Mouse (Mus musculus) myocyte (in vitro differentiated cells): ENCODE results near the gene Bcar1. TPM values are rescaled to one million over a fixed set of nuclear protein-coding genes. Genes with fewer than 3 reads are reported as not detected.

Experiments used
- H3K27me3 ChIP-seq: one replicate; pipeline ENCODE4 v1.6.1; 2011; ENCODE audit not compliant: control insufficient read depth, insufficient read depth, insufficient read length
- H3K36me3 ChIP-seq: one replicate; pipeline ENCODE4 v1.6.1; 2011; ENCODE audit not compliant: control insufficient read depth, insufficient read depth
- H3K4me2 ChIP-seq: one replicate; pipeline ENCODE4 v1.6.1; 2011; ENCODE audit warnings: low read depth, control low read depth
- H3K4me3 ChIP-seq: one replicate; pipeline ENCODE4 v1.5.1; 2011; ENCODE audit warnings: mild to moderate bottlenecking, control low read depth, moderate library complexity
- H3K79me2 ChIP-seq: one replicate; pipeline ENCODE4 v1.6.1; 2011; ENCODE audit not compliant: control insufficient read depth, insufficient read depth
- H3ac ChIP-seq: one replicate; pipeline ENCODE4 v1.6.1; 2011; ENCODE audit not compliant: control insufficient read depth, insufficient read length
- MYOG ChIP-seq, 3 experiments: IDR thresholded peaks; one replicate each; pipeline ENCODE4 v1.6.1; 2011; ENCODE audit warnings: control low read depth in 2 of 3, low read depth in 2 of 3, mild to moderate bottlenecking in 2 of 3; ENCODE audit not compliant: insufficient read length in 2 of 3, control insufficient read depth in 1 of 3, insufficient read depth in 1 of 3
- SRF ChIP-seq: IDR thresholded peaks from one replicate; pipeline ENCODE4 v1.6.1; 2011; ENCODE audit warnings: low read depth; ENCODE audit not compliant: control insufficient read depth, insufficient read length
- TCF12 ChIP-seq: IDR thresholded peaks from one replicate; pipeline ENCODE4 v1.6.1; 2011; ENCODE audit warnings: mild to moderate bottlenecking, control low read depth; ENCODE audit not compliant: poor library complexity, insufficient read depth, severe bottlenecking
- TCF3 ChIP-seq: IDR thresholded peaks from one replicate; pipeline ENCODE4 v1.6.1; 2011; ENCODE audit warnings: low read depth, control low read depth; ENCODE audit not compliant: insufficient read length
- polyA plus RNA-seq: library from polyadenylated mRNA; unstranded; fragments of >200 nt; fragmentation: generic; extraction: Trizol; gene quantifications from one replicate; pipeline ENCODE4 v1.2.1, GENCODE M21; 2012; ENCODE audit warnings: missing spikeins

The Bcar1 gene
- polyA plus RNA-seq, 1 experiment, result 81.9 TPM

GRCm38 (mm10) chr8:111662473-111662872 is 81.1 kb downstream of the Bcar1 start:
- peaks cover 9% of the 10 kb centered on the region for H3K79me2 ChIP-seq
- peaks cover 9% of the 10 kb centered on the region for H3K36me3 ChIP-seq
- H3K4me2 ChIP-seq, result no peak overlapping the region
- TF ChIP-seq SRF (no peak), TCF3 (no peak), TCF12 (no peak), MYOG (IDR thresholded peaks at IDR 0.05; ENCODE audit: control insufficient read depth in 1 of 3, insufficient read depth in 1 of 3, insufficient read length in 2 of 3, low read depth in 2 of 3) (no peak)
- no peak overlapping the region for H3ac ChIP-seq
- no peaks in the 10 kb centered on the region for H3K27me3 ChIP-seq
- H3K4me3 ChIP-seq, result no peak overlapping the region

Other genes starting within 250 kb of the Bcar1 start
- gene Wdr59, start 221.7 kb downstream of the Bcar1 start, polyA plus RNA-seq, result 10.2 TPM
- 39.2 TPM for gene Znrf1, start 207.7 kb downstream of the Bcar1 start, polyA plus RNA-seq
- 0.16 TPM for gene Ldhd, start 113.4 kb downstream of the Bcar1 start, polyA plus RNA-seq
- gene Zfp1, start 100.4 kb downstream of the Bcar1 start, polyA plus RNA-seq, result 5.3 TPM
- gene Ctrb1, start 52.8 kb downstream of the Bcar1 start, polyA plus RNA-seq, result 85.4 TPM
- 44.9 TPM for gene Cfdp1, start 110.5 kb upstream of the Bcar1 start, polyA plus RNA-seq
- gene Tmem170, start 132.9 kb upstream of the Bcar1 start, polyA plus RNA-seq, result 0.92 TPM
- gene Chst5, start 166.6 kb upstream of the Bcar1 start, polyA plus RNA-seq, result 0.14 TPM
- 4.5 TPM for gene Tmem231, start 190.1 kb upstream of the Bcar1 start, polyA plus RNA-seq
- gene Gabarapl2, start 196.9 kb upstream of the Bcar1 start, polyA plus RNA-seq, result 64.5 TPM
- gene Adat1, start 248.5 kb upstream of the Bcar1 start, polyA plus RNA-seq, result 2.8 TPM